Mouse (Mus musculus): ENCODE data around the gene Sema5a.

DNA sequence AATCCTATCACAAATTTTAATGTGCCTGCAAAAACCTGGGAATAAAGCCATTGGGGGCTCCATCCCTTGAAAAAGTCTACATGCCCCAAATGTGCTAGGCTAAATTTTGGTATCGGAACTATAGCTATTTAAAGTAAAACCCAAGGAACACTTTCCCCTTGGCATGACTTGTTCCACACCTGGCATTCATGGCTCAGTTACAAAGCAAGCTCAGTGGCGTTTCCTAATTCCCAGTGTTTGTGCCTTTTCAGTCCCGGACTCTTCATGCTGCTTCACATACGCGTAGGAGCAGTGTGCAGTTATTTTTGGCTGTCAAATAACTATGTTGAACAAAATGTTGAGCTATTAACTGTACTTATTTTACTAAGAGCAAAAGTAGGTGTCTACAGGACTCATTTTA lies 104.7 kb downstream of the Sema5a start:
- no peak for TF ChIP-seq POLR2A (IDR thresholded peaks at IDR 0.05; ENCODE audit: control insufficient read depth, extremely low read depth, insufficient read depth, low read length, poor library complexity)
- TF ChIP-seq CTCF (IDR thresholded peaks at IDR 0.05; ENCODE audit: borderline replicate concordance, control insufficient read depth, extremely low read depth, insufficient read depth, low read length, poor library complexity): no peak
